ENCODE assay signal across 1 mouse cellular context in genomic region chr3:95754345-95755206, GRCm38 (mm10).
TF ChIP-seq lines count a peak whose summit lies in the region.

No protein-coding gene starts in this region.

TF ChIP-seq in CH12.LX, 34 proteins besides CTCF, POLR2A, EP300 and RAD21 (continued from another document):
- TF ChIP-seq JUND (conservative IDR thresholded peaks at IDR 0.05; ENCODE audit: low read depth, low read length) (peak; percentile 50), USF1 (IDR thresholded peaks at IDR 0.05; ENCODE audit: low read depth, low read length) (no peak), HCFC1 (IDR thresholded peaks at IDR 0.05; ENCODE audit: low read depth, low read length) (peak; percentile 92), NELFE (IDR thresholded peaks at IDR 0.05; ENCODE audit: low read depth, low read length) (peak; percentile 87), UBTF (IDR thresholded peaks at IDR 0.05; ENCODE audit: low read depth, low read length) (0 out of 2 replicates have a peak, but pooled peaks have one; percentile 42), ELF1 (IDR thresholded peaks at IDR 0.05; ENCODE audit: low read depth, low read length) (peak; percentile 88), BHLHE40 (IDR thresholded peaks at IDR 0.05; ENCODE audit: low read depth, low read length) (peak; percentile 35), JUN (IDR thresholded peaks at IDR 0.05; ENCODE audit: insufficient read depth, low read depth, low read length) (no peak), CHD1 (IDR thresholded peaks at IDR 0.05; ENCODE audit: low read depth, low read length) (0 out of 2 replicates have a peak, but pooled peaks have one; percentile 82), MAFK (IDR thresholded peaks at IDR 0.05; ENCODE audit: insufficient replicate concordance, low read length) (0 out of 2 replicates have a peak, but pooled peaks have one; percentile 14), NRF1 (IDR thresholded peaks at IDR 0.05; ENCODE audit: low read depth, low read length) (peak; percentile 61), MAX (IDR thresholded peaks at IDR 0.05; ENCODE audit: low read length) (peak; percentile 88; the same call in 1 of the 2 replicates), RCOR1 (conservative IDR thresholded peaks at IDR 0.05; ENCODE audit: low read depth, low read length) (no peak), PAX5 (IDR thresholded peaks at IDR 0.05; ENCODE audit: low read length) (no peak), CHD2 (IDR thresholded peaks at IDR 0.05; ENCODE audit: low read length) (peak; percentile 97), ZMIZ1 (IDR thresholded peaks at IDR 0.05; ENCODE audit: low read depth, low read length) (peak; percentile 87), GABPA (IDR thresholded peaks at IDR 0.05; ENCODE audit: insufficient replicate concordance, low read depth, low read length) (no peak; the same call in 1 of the 2 replicates), ZC3H11A (IDR thresholded peaks at IDR 0.05; ENCODE audit: low read depth, low read length) (no peak)
TF ChIP-seq in CH12.LX: peak in this region for 25.
